Mouse (Mus musculus) megakaryocyte, embryonic 14.5 days (primary cell): ENCODE measurements around the gene Rora. TPM values are rescaled to one million over a fixed set of nuclear protein-coding genes. Genes with fewer than 3 reads are reported as not detected.

Experiments used
- H3K27me3 ChIP-seq: replicated peaks from 2 replicates; pipeline ENCODE3; 2012; ENCODE audit warnings: inconsistent platforms
- H3K36me3 ChIP-seq: replicated peaks from 2 replicates; pipeline ENCODE3; 2012; ENCODE audit warnings: low read length, inconsistent platforms, mixed read lengths
- H3K4me1 ChIP-seq: 2 replicates; pipeline ENCODE4 v1.6.1; 2012; ENCODE audit warnings: inconsistent platforms
- H3K4me3 ChIP-seq: replicated peaks from 2 replicates; pipeline ENCODE3; 2012; ENCODE audit warnings: moderate library complexity, mild to moderate bottlenecking, inconsistent platforms
- H3K9me3 ChIP-seq: 2 replicates; pipeline ENCODE4 v1.6.1; 2012; ENCODE audit warnings: inconsistent platforms
- FLI1 ChIP-seq: IDR thresholded peaks from 2 replicates; pipeline ENCODE4 v1.6.1; 2012; ENCODE audit warnings: low read length, inconsistent platforms, mixed read lengths
- GATA1 ChIP-seq: IDR thresholded peaks from 3 replicates; pipeline ENCODE4 v1.6.1; 2012; ENCODE audit warnings: mixed read lengths, low read length, inconsistent platforms, borderline replicate concordance
- polyA plus RNA-seq: library from polyadenylated mRNA; stranded (reverse); fragments of >175 nt; gene quantifications from 2 replicates; pipeline ENCODE4 v1.2.3, GENCODE M21; 2012; ENCODE audit warnings: low replicate concordance; ENCODE audit not compliant: insufficient read depth

Gene Rora
- polyA plus RNA-seq, 1 experiment: 2.5 TPM

DNA sequence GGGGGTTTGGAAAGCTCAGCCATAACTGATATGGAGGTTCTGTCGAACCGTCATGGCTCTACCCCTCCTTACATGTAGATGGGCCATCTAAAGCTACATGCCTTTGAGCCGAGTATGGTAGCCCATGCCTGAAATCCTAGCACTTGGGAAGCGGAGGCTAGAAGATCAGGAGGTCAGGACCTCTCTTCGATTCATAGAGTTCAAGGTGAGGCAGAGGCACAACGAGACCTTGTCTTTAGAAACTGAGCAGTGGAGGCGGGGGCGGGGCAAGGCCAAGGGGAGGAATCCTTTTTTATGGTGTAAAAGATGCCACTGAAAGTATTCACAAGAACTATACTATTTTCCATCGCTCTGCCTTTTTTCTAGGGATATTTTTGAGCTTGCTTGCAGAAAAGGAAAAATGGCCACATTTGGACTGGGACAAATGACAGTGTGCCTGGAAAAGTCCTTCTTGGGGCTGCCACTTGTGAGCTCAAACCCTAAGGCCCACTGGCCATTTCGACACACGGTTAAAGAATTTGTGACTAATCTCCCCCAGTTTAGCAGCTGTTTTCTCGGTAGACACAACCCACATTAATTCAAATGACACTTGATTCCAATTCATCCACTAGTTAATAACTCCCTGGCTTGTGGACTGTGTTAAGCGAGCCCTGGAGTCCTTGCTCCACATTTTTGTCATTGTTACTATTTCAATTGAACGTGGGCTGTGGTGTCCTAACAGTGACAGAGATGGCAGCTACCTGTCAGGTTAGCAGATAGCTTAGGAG is 679.4 kb downstream of the Rora start:
- Histone ChIP-seq H3K9me3 (peaks cover 6% of the 10 kb centered on the region; the same call in 1 of the 2 replicates), H3K27me3 (peaks cover 32% of the 10 kb centered on the region), H3K4me1 (peaks cover 17% of the 10 kb centered on the region), H3K4me3 (no peak overlapping the region), H3K36me3 (no peaks in the 10 kb centered on the region)
- TF ChIP-seq FLI1 (no peak), GATA1 (no peak)

DNA sequence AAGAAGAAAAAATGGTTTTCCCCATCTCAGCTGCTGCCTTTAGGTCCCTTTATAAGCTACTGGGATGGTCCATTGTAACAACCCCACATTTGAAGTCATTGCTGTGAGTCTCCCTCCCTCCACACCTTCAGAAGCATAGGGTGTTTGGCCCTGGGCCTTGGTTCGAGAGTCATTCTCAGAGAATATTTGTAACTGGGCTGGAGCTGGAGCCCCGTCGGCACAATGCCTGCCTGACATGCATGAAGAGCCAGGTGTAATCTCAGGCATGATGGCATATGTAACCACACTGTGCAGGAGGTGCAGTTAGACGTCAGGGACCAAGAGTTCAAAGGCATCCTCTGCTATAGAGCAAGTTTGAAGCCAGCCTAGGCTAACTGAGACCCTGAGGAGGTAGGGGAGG is 680.1 kb downstream of the Rora start:
- H3K9me3 ChIP-seq: peaks cover 6% of the 10 kb centered on the region; the same call in 1 of the 2 replicates
- no peaks in the 10 kb centered on the region for H3K36me3 ChIP-seq
- H3K27me3 ChIP-seq: peaks cover 34% of the 10 kb centered on the region
- no peak overlapping the region for H3K4me3 ChIP-seq
- peaks cover 17% of the 10 kb centered on the region for H3K4me1 ChIP-seq
- no peak for TF ChIP-seq GATA1
- no peak for TF ChIP-seq FLI1

DNA sequence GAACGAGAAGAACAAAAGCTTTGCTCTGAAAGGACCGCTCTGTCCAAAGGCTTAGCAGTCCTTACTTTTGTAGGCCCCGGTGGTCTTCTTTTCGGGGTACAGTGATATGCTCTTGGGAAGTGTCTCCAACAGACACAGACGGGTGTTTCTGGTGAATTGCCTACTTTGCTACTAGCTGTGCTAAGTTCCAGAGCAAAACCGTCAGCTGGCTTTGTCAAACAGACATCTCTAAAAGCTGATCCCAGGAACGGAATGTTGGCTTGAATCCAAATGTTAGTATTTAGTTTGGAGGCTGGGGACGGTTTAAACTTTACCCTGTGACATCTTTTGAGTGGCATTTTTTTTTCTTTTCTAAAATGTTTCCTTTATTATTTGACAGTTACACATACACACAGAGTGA is 680.5 kb downstream of the Rora start:
- Histone ChIP-seq H3K36me3 (no peaks in the 10 kb centered on the region), H3K4me1 (peaks cover 17% of the 10 kb centered on the region), H3K4me3 (no peak overlapping the region), H3K9me3 (peaks cover 6% of the 10 kb centered on the region; the same call in 1 of the 2 replicates), H3K27me3 (peaks cover 32% of the 10 kb centered on the region)
- TF ChIP-seq GATA1: no peak
- no peak for TF ChIP-seq FLI1

DNA sequence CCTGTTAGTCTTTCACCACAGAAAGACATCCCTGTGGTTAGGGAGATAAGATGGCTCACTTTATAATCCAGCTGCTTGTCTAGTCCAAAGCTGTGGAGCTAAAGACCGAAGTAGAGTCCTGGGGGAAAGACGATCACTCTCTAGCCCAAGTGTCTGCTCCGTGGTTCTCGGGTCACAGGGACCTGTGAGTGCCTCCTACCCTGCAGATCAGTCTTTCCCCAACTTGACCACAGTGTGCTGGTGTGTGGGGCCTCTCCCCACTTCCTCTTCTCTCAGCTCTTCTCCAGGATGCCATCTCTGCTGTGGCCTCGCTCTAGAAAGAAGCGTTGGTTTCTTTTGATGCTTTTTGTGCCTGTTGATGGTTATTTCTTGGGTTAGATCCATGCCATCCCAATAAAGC is 682.5 kb downstream of the Rora start:
- peaks cover 24% of the 10 kb centered on the region for H3K27me3 ChIP-seq
- no peaks in the 10 kb centered on the region for H3K36me3 ChIP-seq
- peaks cover 17% of the 10 kb centered on the region for H3K4me1 ChIP-seq
- TF ChIP-seq FLI1: no peak
- no peak for TF ChIP-seq GATA1
- peak overlapping the region; percentile 69 for H3K4me3 ChIP-seq
- no peaks in the 10 kb centered on the region for H3K9me3 ChIP-seq

DNA sequence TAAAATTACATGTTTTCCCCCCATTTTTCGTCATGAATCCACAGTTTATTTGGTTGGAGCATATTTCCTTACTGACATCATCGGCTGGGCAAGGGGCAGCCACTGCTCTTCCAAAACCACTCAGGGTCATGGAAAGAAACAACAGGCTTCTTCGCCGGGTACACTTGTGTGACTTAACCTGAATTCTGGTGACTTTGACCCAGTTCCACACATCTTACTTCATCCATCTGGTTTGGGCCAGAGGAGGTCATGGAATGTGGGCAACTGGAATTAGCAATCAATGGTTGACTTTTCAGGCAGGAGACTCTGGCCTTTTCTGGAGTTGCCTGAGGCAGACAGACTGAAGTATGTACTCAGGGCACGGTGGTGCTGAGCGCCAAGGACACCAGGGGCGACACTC is 685.6 kb downstream of the Rora start:
- H3K4me1 ChIP-seq: peaks cover 17% of the 10 kb centered on the region
- TF ChIP-seq GATA1: no peak
- no peak for TF ChIP-seq FLI1
- no peaks in the 10 kb centered on the region for H3K36me3 ChIP-seq
- no peak overlapping the region for H3K4me3 ChIP-seq
- no peaks in the 10 kb centered on the region for H3K9me3 ChIP-seq
- H3K27me3 ChIP-seq: peaks cover 12% of the 10 kb centered on the region

DNA sequence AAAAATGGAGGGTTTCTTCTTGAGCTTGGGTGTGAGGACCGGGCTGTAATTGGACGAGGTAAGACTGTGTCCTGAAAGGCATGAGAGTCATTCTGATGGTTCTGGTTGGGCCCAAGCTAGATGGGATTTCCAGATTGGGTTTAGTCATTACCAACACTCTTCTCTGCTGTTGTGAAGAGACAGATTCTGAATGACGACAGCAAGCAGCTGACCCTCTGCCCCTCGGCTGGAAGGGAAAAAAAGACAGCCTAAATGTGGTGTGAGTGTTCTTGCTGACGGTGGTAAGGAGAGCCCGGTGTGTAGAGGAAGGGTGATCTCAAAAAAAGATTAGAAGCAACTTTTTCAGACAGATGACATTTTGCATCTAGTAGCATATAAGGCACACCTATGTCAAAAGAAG is 686.2 kb downstream of the Rora start:
- TF ChIP-seq FLI1 (no peak), GATA1 (no peak)
- Histone ChIP-seq H3K9me3 (no peaks in the 10 kb centered on the region), H3K27me3 (peaks cover 10% of the 10 kb centered on the region), H3K4me3 (no peak overlapping the region), H3K4me1 (peaks cover 17% of the 10 kb centered on the region), H3K36me3 (no peaks in the 10 kb centered on the region)

DNA sequence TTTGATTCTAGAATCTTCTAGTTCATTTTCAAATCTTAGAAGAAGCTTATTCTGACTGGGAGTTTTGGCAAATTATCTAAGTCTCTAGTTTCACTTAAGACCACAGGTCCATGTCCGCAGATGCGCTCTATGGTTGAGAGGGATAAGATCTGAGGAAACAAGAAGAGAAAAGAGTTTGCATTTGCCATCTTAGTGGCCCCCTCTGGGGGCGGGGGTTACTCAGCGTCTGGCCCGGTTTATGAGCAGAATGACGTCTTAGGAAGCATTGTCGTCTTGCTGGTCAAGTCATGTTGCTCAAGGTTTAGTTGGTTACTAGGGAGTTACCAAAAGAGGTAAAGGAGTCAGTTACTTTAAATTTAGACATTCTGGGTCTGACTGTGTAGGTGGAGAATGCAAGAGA is 686.8 kb downstream of the Rora start:
- no peak overlapping the region for H3K4me3 ChIP-seq
- H3K9me3 ChIP-seq: no peaks in the 10 kb centered on the region
- TF ChIP-seq FLI1 (no peak), GATA1 (no peak)
- peaks cover 17% of the 10 kb centered on the region for H3K4me1 ChIP-seq
- H3K36me3 ChIP-seq: no peaks in the 10 kb centered on the region
- peaks cover 9% of the 10 kb centered on the region for H3K27me3 ChIP-seq

DNA sequence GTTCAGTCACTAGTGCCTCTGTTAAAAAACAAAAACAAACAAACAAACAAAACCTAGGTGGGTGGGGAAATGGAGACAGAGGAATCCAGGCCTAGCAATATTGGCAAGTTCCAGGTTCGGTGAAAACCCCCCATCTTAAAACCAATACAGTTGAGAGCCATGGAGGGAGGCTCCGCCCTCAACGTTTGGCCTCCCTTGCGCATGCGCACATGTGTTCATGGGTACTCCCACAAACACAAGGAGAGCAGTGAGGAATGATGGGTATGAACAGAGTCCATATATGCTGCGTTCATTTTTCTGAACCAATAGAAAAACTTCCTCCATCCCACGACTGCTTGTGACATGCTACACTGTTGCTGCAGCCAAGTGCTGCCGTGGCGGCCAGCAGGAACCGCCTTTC is 690.3 kb downstream of the Rora start:
- peaks cover 2% of the 10 kb centered on the region for H3K27me3 ChIP-seq
- H3K9me3 ChIP-seq: no peaks in the 10 kb centered on the region
- no peak overlapping the region for H3K4me3 ChIP-seq
- TF ChIP-seq GATA1 (no peak), FLI1 (no peak)
- H3K36me3 ChIP-seq: no peaks in the 10 kb centered on the region
- H3K4me1 ChIP-seq: no peaks in the 10 kb centered on the region

DNA sequence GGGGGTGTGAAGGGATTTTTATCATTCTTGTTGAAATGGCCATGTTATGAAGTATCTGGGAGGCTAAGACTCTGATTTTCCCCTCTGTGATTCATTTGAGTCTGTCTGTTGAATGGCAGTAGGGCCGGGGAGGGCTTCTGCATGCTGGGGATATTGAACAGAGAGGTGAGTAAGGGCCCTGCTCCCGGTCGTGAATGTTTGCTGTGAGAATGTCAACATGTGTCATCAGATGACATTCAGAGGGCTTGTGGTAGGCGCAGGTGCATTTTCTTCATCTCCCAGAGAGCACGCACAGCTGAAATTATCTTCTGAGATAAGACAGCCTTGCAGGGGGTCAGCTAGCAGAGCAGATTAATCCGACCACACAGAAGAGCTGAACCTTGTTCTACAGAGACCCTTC is 692.0 kb downstream of the Rora start:
- Histone ChIP-seq H3K9me3 (no peaks in the 10 kb centered on the region), H3K27me3 (peaks cover 4% of the 10 kb centered on the region), H3K36me3 (no peaks in the 10 kb centered on the region), H3K4me1 (no peaks in the 10 kb centered on the region), H3K4me3 (no peak overlapping the region)
- TF ChIP-seq GATA1: no peak

DNA sequence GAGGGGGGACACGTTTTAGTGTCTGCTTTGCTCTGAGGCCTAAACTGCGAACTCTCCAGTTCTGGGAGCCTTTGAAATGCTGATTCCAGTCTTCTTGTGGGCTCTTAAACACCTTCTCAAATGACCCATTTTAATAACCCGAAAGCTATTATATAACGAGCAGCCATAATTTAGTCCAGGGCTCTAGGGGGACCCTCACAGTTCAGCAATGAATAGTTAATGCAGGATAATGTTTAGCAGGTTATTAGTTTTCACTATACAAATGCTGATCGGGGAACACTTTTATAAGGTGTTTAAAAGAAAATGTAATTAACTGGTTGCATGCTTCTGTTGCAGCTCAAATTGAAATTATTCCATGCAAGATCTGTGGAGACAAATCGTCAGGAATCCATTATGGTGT is 694.2 kb downstream of the Rora start:
- Histone ChIP-seq H3K4me3 (no peak overlapping the region), H3K27me3 (peaks cover 7% of the 10 kb centered on the region), H3K4me1 (no peaks in the 10 kb centered on the region), H3K9me3 (0 out of 2 replicates have a peak, but pooled peaks cover 3% of the 10 kb centered on the region), H3K36me3 (no peaks in the 10 kb centered on the region)
- TF ChIP-seq FLI1 (no peak), GATA1 (no peak)

DNA sequence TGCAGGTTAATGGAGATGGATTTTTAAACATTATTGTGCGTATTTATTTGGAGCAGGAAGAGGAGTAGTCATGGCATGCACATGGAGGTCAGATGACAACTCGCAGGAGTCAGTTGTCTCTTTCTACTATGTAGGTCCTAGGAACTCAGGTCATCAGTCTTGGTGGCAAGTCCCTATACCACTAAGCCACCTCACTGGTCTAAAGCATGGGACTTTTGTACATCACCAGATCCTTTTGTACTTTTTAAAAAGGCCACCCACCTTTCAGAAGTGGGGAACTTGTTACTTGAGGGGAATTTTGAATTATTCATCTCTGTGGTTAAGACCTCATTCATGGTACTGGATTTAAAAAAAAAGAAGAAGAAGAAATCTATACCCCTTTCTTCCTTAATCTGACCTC is 696.0 kb downstream of the Rora start:
- Histone ChIP-seq H3K4me1 (no peaks in the 10 kb centered on the region), H3K36me3 (no peaks in the 10 kb centered on the region), H3K4me3 (no peak overlapping the region), H3K9me3 (0 out of 2 replicates have a peak, but pooled peaks cover 3% of the 10 kb centered on the region), H3K27me3 (peaks cover 11% of the 10 kb centered on the region)
- TF ChIP-seq FLI1 (no peak), GATA1 (no peak)
